Comparison of ENCODE assay signal across 15 mouse cellular contexts in genomic region chr13:70037985-70038667, GRCm38 (mm10).
DNase-seq lines count a peak whose midpoint lies in the region; ATAC-seq lines count a peak whose summit lies in the region.
"Had no signal": no experiment of that assay in that cellular context is flagged by ENCODE, and none has a peak within 500 bp of the region (broad histone marks: within the 10 kb centered on the region; RNA-seq: fewer than 3 reads in every experiment).

No protein-coding gene starts in this region.

- no peaks in the 10 kb centered on the region for H3K9me3 ChIP-seq in midbrain, embryonic 11.5 days (ENCODE audit: control insufficient read depth, low read length)
- H3K9me3 ChIP-seq in midbrain, embryonic 10.5 days (replicated peaks): no peaks in the 10 kb centered on the region
- H3K9me3 ChIP-seq in hindbrain, embryonic 11.5 days (ENCODE audit: control insufficient read depth, low read length): no peaks in the 10 kb centered on the region
- H3K9me3 ChIP-seq in neural tube, embryonic 12.5 days: no peaks in the 10 kb centered on the region
- H3K9me3 ChIP-seq in forebrain, embryonic 14.5 days (replicated peaks; ENCODE audit: control insufficient read depth, low read length): no peaks in the 10 kb centered on the region
- H3K9me3 ChIP-seq: embryonic facial prominence, embryonic 12.5 days; heart, embryonic 13.5 days; intestine, embryonic 15.5 days had no signal

- H3K27me3 ChIP-seq in midbrain, embryonic 11.5 days (ENCODE audit: control insufficient read depth, insufficient read depth, low read length): no peaks in the 10 kb centered on the region
- no peaks in the 10 kb centered on the region for H3K27me3 ChIP-seq in midbrain, embryonic 10.5 days (ENCODE audit: low read depth, poor library complexity, severe bottlenecking)
- no peaks in the 10 kb centered on the region for H3K27me3 ChIP-seq in hindbrain, embryonic 11.5 days (ENCODE audit: control insufficient read depth, insufficient read depth, low read length)
- H3K27me3 ChIP-seq in neural tube, embryonic 12.5 days (replicated peaks): no peaks in the 10 kb centered on the region
- H3K27me3 ChIP-seq in forebrain, embryonic 14.5 days (replicated peaks; ENCODE audit: control insufficient read depth, insufficient read depth, low read length): no peaks in the 10 kb centered on the region
- H3K27me3 ChIP-seq: embryonic facial prominence, embryonic 12.5 days; heart, embryonic 13.5 days; intestine, embryonic 15.5 days had no signal

- H3K4me3 ChIP-seq in midbrain, embryonic 11.5 days (ENCODE audit: low read depth, low read length): no peak overlapping the region
- H3K4me3 ChIP-seq in midbrain, embryonic 10.5 days: no peak overlapping the region
- no peak overlapping the region for H3K4me3 ChIP-seq in hindbrain, embryonic 11.5 days (ENCODE audit: low read depth, low read length)
- no peak overlapping the region for H3K4me3 ChIP-seq in neural tube, embryonic 12.5 days
- no peak overlapping the region for H3K4me3 ChIP-seq in forebrain, embryonic 14.5 days (ENCODE audit: low read depth, low read length)
- H3K4me3 ChIP-seq: embryonic facial prominence, embryonic 12.5 days; heart, embryonic 13.5 days; intestine, embryonic 15.5 days had no signal

- H3K27ac ChIP-seq in midbrain, embryonic 11.5 days (ENCODE audit: low read depth, low read length): no peak overlapping the region
- no peak overlapping the region for H3K27ac ChIP-seq in midbrain, embryonic 10.5 days (replicated peaks)
- H3K27ac ChIP-seq in hindbrain, embryonic 11.5 days (ENCODE audit: low read depth, low read length): peak overlapping the region; percentile 3; the same call in 1 of the 2 replicates
- H3K27ac ChIP-seq in neural tube, embryonic 12.5 days: no peak overlapping the region
- H3K27ac ChIP-seq in forebrain, embryonic 14.5 days (ENCODE audit: low read depth, low read length): no peak overlapping the region
- H3K27ac ChIP-seq: heart, embryonic 13.5 days; intestine, embryonic 15.5 days; liver, embryonic 14.5 days; macrophage had no signal

- 80% methylated on average over 11 of the region's 11 CpGs for WGBS in midbrain, embryonic 11.5 days
- 89% methylated on average over 11 of the region's 11 CpGs for WGBS in midbrain, embryonic 10.5 days
- WGBS in hindbrain, embryonic 11.5 days: 34% methylated on average over 11 of the region's 11 CpGs
- 36% methylated on average over 11 of the region's 11 CpGs for WGBS in neural tube, embryonic 12.5 days
- 83% methylated on average over 11 of the region's 11 CpGs for WGBS in forebrain, embryonic 14.5 days

- DNase-seq in frontal cortex, postnatal 10 days (ENCODE audit: low spot score in 2 of 2): no peak
- no peak for DNase-seq in midbrain, embryonic 11.5 days (ENCODE audit: low spot score, missing footprints)
- DNase-seq in midbrain, embryonic 10.5 days (ENCODE audit: low spot score): no peak
- DNase-seq in hindbrain, embryonic 11.5 days (ENCODE audit: low spot score): peak; percentile 69
- no peak for DNase-seq in thymus, postnatal 0 days (ENCODE audit: low spot score)
- DNase-seq in forebrain, embryonic 14.5 days (ENCODE audit: low spot score): no peak
- DNase-seq: forebrain, postnatal 0 days; spleen, adult 18-20 months had no signal

- no peak overlapping the region for H3K9ac ChIP-seq in midbrain, embryonic 11.5 days (ENCODE audit: low read length)
- H3K9ac ChIP-seq in hindbrain, embryonic 11.5 days (ENCODE audit: low read depth, low read length): no peak overlapping the region
- H3K9ac ChIP-seq in neural tube, embryonic 12.5 days: no peak overlapping the region
- H3K9ac ChIP-seq in forebrain, embryonic 14.5 days (ENCODE audit: low read length): no peak overlapping the region
- H3K9ac ChIP-seq: embryonic facial prominence, embryonic 12.5 days; forebrain, postnatal 0 days; heart, embryonic 13.5 days; intestine, embryonic 15.5 days; liver, embryonic 14.5 days had no signal

- 0 out of 2 replicates have a peak, but pooled peaks have one; percentile 41 for ATAC-seq in frontal cortex, adult (ENCODE audit: low TSS enrichment)
- ATAC-seq in midbrain, embryonic 11.5 days (ENCODE audit: low FRiP score): peak; percentile 35; the same call in 1 of the 2 replicates
- ATAC-seq in hindbrain, embryonic 11.5 days (ENCODE audit: low FRiP score): peak; percentile 94
- peak; percentile 78 for ATAC-seq in neural tube, embryonic 12.5 days (ENCODE audit: low FRiP score, low read depth)
- ATAC-seq in forebrain, embryonic 14.5 days: no peak
- ATAC-seq: forebrain, postnatal 0 days; intestine, embryonic 15.5 days had no signal

- no peaks in the 10 kb centered on the region for H3K36me3 ChIP-seq in midbrain, embryonic 11.5 days (ENCODE audit: control insufficient read depth, insufficient read depth, low read length)
- H3K36me3 ChIP-seq in midbrain, embryonic 10.5 days: no peaks in the 10 kb centered on the region
- no peaks in the 10 kb centered on the region for H3K36me3 ChIP-seq in hindbrain, embryonic 11.5 days (ENCODE audit: control insufficient read depth, insufficient read depth, low read length)
- H3K36me3 ChIP-seq in neural tube, embryonic 12.5 days: no peaks in the 10 kb centered on the region
- no peaks in the 10 kb centered on the region for H3K36me3 ChIP-seq in forebrain, embryonic 14.5 days (ENCODE audit: control insufficient read depth, insufficient read depth, low read length)
- H3K36me3 ChIP-seq: embryonic facial prominence, embryonic 12.5 days; heart, embryonic 13.5 days; intestine, embryonic 15.5 days had no signal

- no peaks in the 10 kb centered on the region for H3K4me1 ChIP-seq in midbrain, embryonic 11.5 days (ENCODE audit: control insufficient read depth, insufficient read depth, low read length)
- peaks cover 8% of the 10 kb centered on the region; the same call in 1 of the 2 replicates for H3K4me1 ChIP-seq in midbrain, embryonic 10.5 days
- H3K4me1 ChIP-seq in hindbrain, embryonic 11.5 days (replicated peaks; ENCODE audit: control insufficient read depth, insufficient read depth, low read length): no peaks in the 10 kb centered on the region
- peaks cover 13% of the 10 kb centered on the region; the same call in 1 of the 2 replicates for H3K4me1 ChIP-seq in neural tube, embryonic 12.5 days
- no peaks in the 10 kb centered on the region for H3K4me1 ChIP-seq in forebrain, embryonic 14.5 days (ENCODE audit: control insufficient read depth, insufficient read depth, low read length)
- H3K4me1 ChIP-seq: embryonic facial prominence, embryonic 12.5 days; heart, embryonic 13.5 days; intestine, embryonic 15.5 days had no signal

- no peak overlapping the region for H3K4me2 ChIP-seq in midbrain, embryonic 11.5 days
- no peak overlapping the region for H3K4me2 ChIP-seq in hindbrain, embryonic 11.5 days (replicated peaks; ENCODE audit: low read depth, low read length)
- H3K4me2 ChIP-seq in neural tube, embryonic 12.5 days (replicated peaks): no peak overlapping the region
- no peak overlapping the region for H3K4me2 ChIP-seq in forebrain, embryonic 14.5 days (ENCODE audit: low read length)
- H3K4me2 ChIP-seq: embryonic facial prominence, embryonic 12.5 days; heart, embryonic 13.5 days; intestine, embryonic 15.5 days had no signal
